Mouse (Mus musculus) gastrocnemius, adult 2 months (tissue): Measurements from ENCODE around the gene Sox11. TPM values are rescaled to one million over a fixed set of nuclear protein-coding genes. Genes with fewer than 3 reads are reported as not detected.

Source experiments
- DNase-seq: peaks from one replicate; pipeline ENCODE4 v3.0.0; 2022
- H3K27ac ChIP-seq: fragments of 200-600 bp; 2 replicates; pipeline ENCODE4 v1.8.1; 2022; ENCODE audit warnings: mild to moderate bottlenecking
- H3K4me3 ChIP-seq: fragments of 200-600 bp; 2 replicates; pipeline ENCODE4 v1.8.1; 2022; ENCODE audit warnings: mild to moderate bottlenecking, moderate library complexity
- CTCF ChIP-seq: fragments of 200-600 bp; IDR thresholded peaks from 2 replicates; pipeline ENCODE4 v1.8.1; 2022; ENCODE audit warnings: antibody characterized with exemption, mild to moderate bottlenecking, moderate library complexity
- intact Hi-C: fragments of 180-260 bp; cut with DNase I; formaldehyde crosslinking; loops from one replicate; pipeline ENCODE4 v1.15.1; 2025
- total RNA-seq, 2 experiments: library from RNA; stranded (reverse); gene quantifications; 2 replicates each; pipeline ENCODE4 v1.2.3; 2021

The Sox11 gene
- total RNA-seq, 2 experiments from 2014 or later: 0.05 to 0.11 TPM

- TF ChIP-seq CTCF: no peak
- Histone ChIP-seq H3K4me3 (no peak overlapping the region), H3K27ac (no peak overlapping the region)
- DNase-seq: no peak
- intact Hi-C loops: no loop called here
Measured at GRCm38 (mm10) chr12:27323423-27323822, 19.0 kb downstream of the Sox11 start.

- intact Hi-C loops: no loop called here
Measured at GRCm38 (mm10) chr12:27320705-27321104, 21.7 kb downstream of the Sox11 start.

GRCm38 (mm10) chr12:27312985-27313384 lies 29.4 kb downstream of the Sox11 start:
- intact Hi-C loops: no loop called here
- no peak for DNase-seq
- H3K27ac ChIP-seq: no peak overlapping the region
- TF ChIP-seq CTCF: no peak
- H3K4me3 ChIP-seq: no peak overlapping the region

More at GRCm38 (mm10) chr12:27320705-27321104, 21.7 kb downstream of the Sox11 start:
- no peak overlapping the region for H3K27ac ChIP-seq
- no peak overlapping the region for H3K4me3 ChIP-seq
- no peak for TF ChIP-seq CTCF
- no peak for DNase-seq

GRCm38 (mm10) chr12:27311854-27312466 lies 30.4 kb downstream of the Sox11 start:
- Histone ChIP-seq H3K4me3 (no peak overlapping the region), H3K27ac (no peak overlapping the region)
- DNase-seq: no peak
- intact Hi-C loops: no loop called here
- no peak for TF ChIP-seq CTCF

- no peak for TF ChIP-seq CTCF
- DNase-seq: no peak
- no peak overlapping the region for H3K27ac ChIP-seq
- H3K4me3 ChIP-seq: no peak overlapping the region
- intact Hi-C loops: no loop called here
Measured at GRCm38 (mm10) chr12:27311316-27311832, 31.0 kb downstream of the Sox11 start.

GRCm38 (mm10) chr12:27310703-27311102 lies 31.7 kb downstream of the Sox11 start:
- DNase-seq: no peak
- Histone ChIP-seq H3K27ac (no peak overlapping the region), H3K4me3 (no peak overlapping the region)
- no peak for TF ChIP-seq CTCF
- intact Hi-C loops: no loop called here

GRCm38 (mm10) chr12:27309969-27310368 lies 32.4 kb downstream of the Sox11 start:
- Histone ChIP-seq H3K27ac (no peak overlapping the region), H3K4me3 (no peak overlapping the region)
- no peak for DNase-seq
- intact Hi-C loops: no loop called here
- no peak for TF ChIP-seq CTCF

- Histone ChIP-seq H3K27ac (no peak overlapping the region), H3K4me3 (no peak overlapping the region)
- DNase-seq: no peak
- TF ChIP-seq CTCF: no peak
- intact Hi-C loops: no loop called here
Measured at GRCm38 (mm10) chr12:27304713-27305437, 37.5 kb downstream of the Sox11 start.

- no peak overlapping the region for H3K4me3 ChIP-seq
- no peak for DNase-seq
- no peak overlapping the region for H3K27ac ChIP-seq
- TF ChIP-seq CTCF: no peak
- intact Hi-C loops: no loop called here
Measured at GRCm38 (mm10) chr12:27303190-27303589, 39.2 kb downstream of the Sox11 start.

- no peak for DNase-seq
- Histone ChIP-seq H3K27ac (no peak overlapping the region), H3K4me3 (no peak overlapping the region)
- intact Hi-C loops: no loop called here
- TF ChIP-seq CTCF: no peak
Measured at GRCm38 (mm10) chr12:27298721-27299120, 43.7 kb downstream of the Sox11 start.

- intact Hi-C loops: no loop called here
- no peak for TF ChIP-seq CTCF
- DNase-seq: no peak
- Histone ChIP-seq H3K4me3 (no peak overlapping the region), H3K27ac (no peak overlapping the region)
Measured at GRCm38 (mm10) chr12:27294191-27294590, 48.2 kb downstream of the Sox11 start.

- no peak overlapping the region for H3K27ac ChIP-seq
- DNase-seq: no peak
- TF ChIP-seq CTCF: no peak
- no peak overlapping the region for H3K4me3 ChIP-seq
- intact Hi-C loops: no loop called here
Measured at GRCm38 (mm10) chr12:27293736-27294135, 48.6 kb downstream of the Sox11 start.

- intact Hi-C loops: no loop called here
- no peak for DNase-seq
- Histone ChIP-seq H3K4me3 (no peak overlapping the region), H3K27ac (no peak overlapping the region)
- no peak for TF ChIP-seq CTCF
Measured at GRCm38 (mm10) chr12:27293208-27293607, 49.2 kb downstream of the Sox11 start.
